Mouse (Mus musculus) forebrain, embryonic 15.5 days (tissue): ENCODE measurements at regions not wholly inside any gene's neighbourhood (a gene's known extent, or its start where the extent isn't known, plus 50 kb on each side); places are given as distances from the start of the nearest gene placed in this dataset.

Experiments used
- ATAC-seq: fragments of 200-750 bp; cut with Nextera tagmentation; replicated peaks from 2 replicates; pipeline ENCODE4 v1.8.0; 2017; ENCODE audit warnings: mild to moderate bottlenecking, moderate TSS enrichment, moderate library complexity
- H3K27ac ChIP-seq: fragments of 300-500 bp; sonication (generic); replicated peaks from 2 replicates; pipeline ENCODE4 v1.5.1; 2015; ENCODE audit warnings: mild to moderate bottlenecking, inconsistent platforms
- H3K27me3 ChIP-seq: fragments of 300-500 bp; sonication (generic); 2 replicates; pipeline ENCODE4 v1.6.1; 2015; ENCODE audit warnings: inconsistent platforms
- H3K36me3 ChIP-seq: fragments of 300-500 bp; sonication (generic); 2 replicates; pipeline ENCODE4 v1.6.1; 2015; ENCODE audit warnings: mild to moderate bottlenecking, inconsistent platforms
- H3K4me1 ChIP-seq: fragments of 300-500 bp; sonication (generic); 2 replicates; pipeline ENCODE4 v1.6.1; 2015; ENCODE audit warnings: inconsistent platforms
- H3K4me2 ChIP-seq: fragments of 300-500 bp; sonication (generic); replicated peaks from 2 replicates; pipeline ENCODE4 v1.6.1; 2015; ENCODE audit warnings: mild to moderate bottlenecking, inconsistent platforms
- H3K4me3 ChIP-seq: fragments of 300-500 bp; sonication (generic); 2 replicates; pipeline ENCODE4 v1.5.1; 2015; ENCODE audit warnings: mild to moderate bottlenecking, inconsistent platforms
- H3K9ac ChIP-seq: fragments of 300-500 bp; sonication (generic); replicated peaks from 2 replicates; pipeline ENCODE4 v1.6.1; 2015; ENCODE audit warnings: mild to moderate bottlenecking, inconsistent platforms
- H3K9me3 ChIP-seq: fragments of 300-500 bp; sonication (generic); 2 replicates; pipeline ENCODE4 v1.6.1; 2016; ENCODE audit warnings: inconsistent platforms
- WGBS: fragments of 180-500 bp; shearing (Covaris S2); methylation state at CpG from one replicate; pipeline ENCODE4 v1.1.7; 2015; ENCODE audit warnings: mixed read lengths; 5-methylcytosine and 5-hydroxymethylcytosine counted together

DNA sequence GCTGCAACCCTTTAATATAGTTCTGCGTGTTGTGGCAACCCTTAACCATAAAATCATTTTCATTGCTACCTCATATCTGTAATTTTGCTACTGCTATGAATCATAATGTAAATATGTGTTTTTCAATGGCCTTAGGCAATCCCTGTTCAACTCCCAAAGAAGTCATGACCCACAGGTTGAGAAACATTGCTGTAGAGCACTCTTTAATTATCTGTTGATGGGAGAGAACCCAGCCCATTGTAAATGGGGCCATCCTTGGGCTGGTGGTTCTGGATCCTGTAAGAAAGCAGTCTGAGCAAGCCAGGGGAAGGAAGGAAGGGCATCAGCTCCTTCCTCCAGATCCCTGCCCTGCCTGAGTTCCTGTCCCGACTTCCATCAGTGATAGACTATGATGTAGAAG is 148.6 kb downstream of the Rybp start:
- Histone ChIP-seq H3K27ac (no peak overlapping the region), H3K9ac (no peak overlapping the region), H3K4me3 (no peak overlapping the region), H3K9me3 (no peaks in the 10 kb centered on the region), H3K4me2 (no peak overlapping the region), H3K36me3 (no peaks in the 10 kb centered on the region), H3K27me3 (no peaks in the 10 kb centered on the region), H3K4me1 (peaks cover 20% of the 10 kb centered on the region)
- no peak for ATAC-seq
- WGBS = 95% methylated on average over 2 of the region's 2 CpGs

DNA sequence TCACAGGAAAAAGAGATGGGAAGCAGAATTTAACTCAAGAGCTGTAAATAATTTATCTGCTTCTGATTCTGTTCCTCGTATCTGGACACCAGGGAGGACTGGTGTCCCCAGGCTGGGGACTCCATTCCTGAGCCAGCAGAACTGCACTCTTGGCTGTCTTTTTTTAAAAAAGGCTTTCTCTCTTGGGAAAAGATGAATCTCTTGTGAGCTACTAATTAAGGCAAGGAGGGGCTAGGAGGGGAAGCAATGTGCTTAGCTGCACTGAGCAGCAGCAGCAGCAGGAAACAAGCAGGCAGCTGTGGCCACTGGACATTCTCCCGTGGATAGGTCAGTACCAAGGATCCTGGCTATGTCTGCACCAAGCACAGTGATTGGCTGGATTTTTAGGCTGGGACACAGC is 152.1 kb downstream of the Rybp start:
- H3K4me1 ChIP-seq = peaks cover 24% of the 10 kb centered on the region
- no peak overlapping the region for H3K4me2 ChIP-seq
- H3K27ac ChIP-seq = no peak overlapping the region
- WGBS = 30% methylated on average over 2 of the region's 2 CpGs
- no peaks in the 10 kb centered on the region for H3K9me3 ChIP-seq
- no peak overlapping the region for H3K4me3 ChIP-seq
- H3K27me3 ChIP-seq = no peaks in the 10 kb centered on the region
- H3K36me3 ChIP-seq = no peaks in the 10 kb centered on the region
- no peak overlapping the region for H3K9ac ChIP-seq
- ATAC-seq = no peak

DNA sequence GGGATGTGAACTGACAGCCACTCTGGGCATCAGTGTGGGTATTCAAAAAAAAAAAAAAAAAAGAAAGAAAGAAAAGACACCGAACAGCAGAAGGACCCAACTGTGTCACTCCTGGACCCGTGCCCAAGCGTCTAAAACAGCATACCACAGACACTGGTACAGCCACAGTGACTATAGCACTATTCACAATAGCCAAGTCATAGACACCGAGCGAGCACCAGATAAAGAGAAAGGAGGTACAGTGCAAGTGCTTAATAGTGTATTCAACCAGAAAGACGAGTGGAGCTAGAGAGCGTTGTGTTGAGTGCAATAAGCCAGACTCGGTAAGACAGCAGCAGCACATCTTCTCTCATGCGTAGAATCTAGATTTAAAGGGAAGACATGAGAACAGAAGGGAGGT is 153.3 kb downstream of the Rybp start:
- peaks cover 20% of the 10 kb centered on the region for H3K4me1 ChIP-seq
- H3K9ac ChIP-seq = no peak overlapping the region
- H3K4me3 ChIP-seq = no peak overlapping the region
- H3K27me3 ChIP-seq = no peaks in the 10 kb centered on the region
- H3K9me3 ChIP-seq = no peaks in the 10 kb centered on the region
- no peak overlapping the region for H3K4me2 ChIP-seq
- 28% methylated on average over 9 of the region's 9 CpGs for WGBS
- ATAC-seq = 0 out of 2 replicates have a peak, but pooled peaks have one; percentile 41
- H3K36me3 ChIP-seq = no peaks in the 10 kb centered on the region
- 0 out of 2 replicates have a peak overlapping the region, but pooled peaks have one; percentile 24 for H3K27ac ChIP-seq

DNA sequence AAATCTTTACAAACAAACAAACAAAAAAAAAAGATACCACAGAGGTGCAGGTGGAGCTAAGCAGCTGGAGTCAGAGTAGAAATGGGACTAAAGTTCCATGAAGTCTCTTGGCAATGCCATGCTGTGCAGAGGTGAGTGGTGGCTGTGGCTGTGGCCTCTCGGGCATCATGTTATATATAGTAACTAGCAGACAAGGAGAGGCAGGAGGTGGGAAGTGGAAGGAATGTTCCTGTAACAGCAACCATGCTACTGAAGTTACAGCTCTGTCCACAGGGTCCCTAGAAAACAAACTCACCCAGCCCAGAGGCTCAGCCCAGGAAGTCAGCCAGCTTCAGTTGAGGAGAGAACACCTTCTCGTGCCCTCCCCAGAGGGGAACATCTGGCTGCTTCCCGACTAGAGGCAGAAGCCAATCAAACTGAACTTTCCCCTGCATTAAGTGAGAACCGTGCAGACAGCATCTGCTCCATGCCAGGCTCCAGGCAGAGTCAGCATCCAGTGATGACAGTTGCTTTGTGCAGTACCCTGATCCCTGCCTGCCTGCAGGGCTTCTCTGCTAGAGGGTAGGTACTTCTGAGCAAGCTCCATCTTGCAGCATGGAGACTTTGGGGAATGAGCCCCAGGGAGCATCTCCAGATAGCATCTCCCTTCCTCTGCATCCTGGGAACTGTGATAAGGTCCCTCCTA is 154.2 kb downstream of the Rybp start:
- H3K4me2 ChIP-seq = no peak overlapping the region
- peaks cover 25% of the 10 kb centered on the region for H3K4me1 ChIP-seq
- H3K9me3 ChIP-seq = no peaks in the 10 kb centered on the region
- no peaks in the 10 kb centered on the region for H3K36me3 ChIP-seq
- H3K9ac ChIP-seq = no peak overlapping the region
- WGBS = 41% methylated on average over 4 of the region's 4 CpGs
- no peak; the same call in 1 of the 2 replicates for ATAC-seq
- peak overlapping the region; percentile 24; the same call in 1 of the 2 replicates for H3K27ac ChIP-seq
- no peaks in the 10 kb centered on the region for H3K27me3 ChIP-seq
- H3K4me3 ChIP-seq = no peak overlapping the region

DNA sequence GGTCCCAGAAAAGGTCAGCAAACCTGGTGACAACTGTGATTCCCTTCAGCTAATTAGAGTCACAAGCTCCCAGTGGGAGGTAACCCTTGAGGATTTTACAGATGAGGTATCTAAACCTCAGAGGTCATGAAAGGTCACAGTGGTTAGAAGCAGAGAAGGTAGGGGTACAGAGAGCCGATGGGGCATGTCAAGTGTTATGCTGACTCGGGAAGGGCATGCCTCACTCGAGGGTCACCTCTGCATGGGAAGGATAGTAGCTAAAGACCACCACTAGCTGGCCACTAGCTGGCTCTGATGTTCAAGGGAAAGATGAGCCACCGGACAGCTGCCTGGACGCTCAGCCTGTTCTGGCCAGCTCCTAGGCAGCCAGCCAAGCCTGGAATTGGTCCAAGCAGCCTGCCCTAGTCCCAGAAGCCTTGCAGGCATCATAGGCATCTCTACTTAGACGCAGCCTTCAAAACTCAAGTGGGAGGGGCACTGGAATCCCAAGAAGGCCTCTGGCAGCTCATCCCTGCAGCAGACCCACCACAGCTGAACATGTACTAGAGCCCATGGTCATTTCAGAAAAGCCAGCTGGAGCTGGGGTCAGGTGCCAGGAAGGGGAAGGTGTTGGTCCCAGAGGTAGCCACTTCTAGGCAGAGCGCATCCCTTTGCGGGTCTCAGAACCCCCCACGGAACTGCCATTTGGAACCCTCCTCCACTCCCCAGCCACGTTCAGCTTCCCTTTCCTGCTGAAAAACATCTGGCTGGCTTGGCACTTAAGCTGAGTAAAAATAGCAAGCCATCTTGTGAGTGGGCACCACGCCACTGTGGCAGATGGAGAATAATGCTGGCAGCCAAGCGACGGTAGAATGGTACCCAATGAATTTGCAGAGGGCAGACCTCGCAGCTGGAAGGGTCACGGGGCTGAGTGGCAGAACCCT is 159.8 kb downstream of the Rybp start:
- Histone ChIP-seq H3K9me3 (no peaks in the 10 kb centered on the region), H3K4me3 (no peak overlapping the region), H3K27me3 (no peaks in the 10 kb centered on the region), H3K36me3 (no peaks in the 10 kb centered on the region), H3K4me1 (peaks cover 18% of the 10 kb centered on the region), H3K9ac (no peak overlapping the region), H3K27ac (peak overlapping the region; percentile 65), H3K4me2 (no peak overlapping the region)
- 23% methylated on average over 15 of the region's 15 CpGs for WGBS
- ATAC-seq = peak; percentile 80

DNA sequence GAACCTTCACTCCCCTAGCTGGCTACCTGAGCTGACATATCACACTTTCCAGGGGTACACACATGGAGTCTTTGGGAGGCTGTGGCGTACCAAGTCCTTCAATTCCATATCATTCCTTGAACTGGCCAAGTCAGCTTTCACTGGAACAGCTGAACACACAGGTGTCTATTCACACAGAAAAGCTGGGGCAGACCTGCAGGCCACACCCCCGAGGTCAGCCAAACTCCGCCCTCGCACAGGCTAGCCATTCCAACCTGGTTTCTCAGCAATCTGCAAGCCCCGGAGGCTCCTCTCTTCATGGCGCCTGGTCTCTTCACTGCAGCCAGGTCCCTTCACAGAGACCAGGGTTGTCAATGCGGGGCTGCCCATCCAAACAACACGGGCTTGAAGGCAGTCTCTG is 160.5 kb downstream of the Rybp start:
- no peak overlapping the region for H3K27ac ChIP-seq
- peaks cover 18% of the 10 kb centered on the region for H3K4me1 ChIP-seq
- H3K36me3 ChIP-seq = no peaks in the 10 kb centered on the region
- H3K9ac ChIP-seq = no peak overlapping the region
- H3K9me3 ChIP-seq = no peaks in the 10 kb centered on the region
- 55% methylated on average over 8 of the region's 8 CpGs for WGBS
- H3K4me3 ChIP-seq = no peak overlapping the region
- ATAC-seq = no peak
- H3K27me3 ChIP-seq = no peaks in the 10 kb centered on the region
- no peak overlapping the region for H3K4me2 ChIP-seq

DNA sequence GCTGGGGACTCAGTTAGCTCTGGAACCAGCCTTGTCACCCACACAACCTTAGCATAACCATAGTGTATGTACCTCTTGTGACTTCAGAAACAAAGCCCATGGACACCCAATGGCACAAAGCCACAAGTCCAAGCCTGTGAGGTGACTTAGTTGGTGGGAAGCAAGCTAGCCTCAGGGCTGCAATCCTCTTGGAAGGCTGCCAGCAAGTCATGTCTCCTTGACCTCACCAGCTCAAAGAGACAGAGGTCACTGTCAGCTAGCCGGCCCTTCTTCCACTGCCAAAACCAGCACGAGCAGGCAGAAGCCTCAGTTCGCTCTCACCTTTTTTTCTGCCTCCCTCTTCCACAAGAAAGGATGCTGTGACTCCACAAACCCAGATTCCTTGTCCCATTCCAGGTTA is 161.0 kb downstream of the Rybp start:
- H3K36me3 ChIP-seq = no peaks in the 10 kb centered on the region
- ATAC-seq = no peak
- no peaks in the 10 kb centered on the region for H3K9me3 ChIP-seq
- WGBS = 87% methylated on average over 3 of the region's 3 CpGs
- H3K4me3 ChIP-seq = no peak overlapping the region
- H3K4me1 ChIP-seq = peaks cover 18% of the 10 kb centered on the region
- no peaks in the 10 kb centered on the region for H3K27me3 ChIP-seq
- no peak overlapping the region for H3K4me2 ChIP-seq
- H3K27ac ChIP-seq = no peak overlapping the region
- no peak overlapping the region for H3K9ac ChIP-seq

DNA sequence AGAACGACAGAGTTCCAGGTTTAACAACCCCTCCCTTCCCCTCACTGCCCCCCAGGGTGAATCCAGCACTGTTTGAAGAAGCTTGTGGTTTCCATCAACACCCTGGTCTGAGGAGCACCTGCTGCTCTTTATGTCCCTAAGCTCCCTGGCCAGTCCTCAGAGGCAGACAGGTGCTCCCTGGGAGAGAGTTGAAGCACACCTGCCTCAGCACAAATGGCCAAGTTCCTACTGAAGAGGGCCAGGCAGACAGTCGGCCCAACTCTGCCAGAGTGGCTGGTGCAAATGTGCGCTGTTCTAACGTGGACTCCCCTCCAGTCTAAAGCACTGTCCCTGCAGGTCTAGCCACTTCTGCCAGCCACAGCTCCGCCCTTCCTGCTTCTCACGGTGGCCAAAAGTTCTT is 166.0 kb downstream of the Rybp start:
- ATAC-seq = no peak
- 55% methylated on average over 6 of the region's 6 CpGs for WGBS
- H3K27ac ChIP-seq = no peak overlapping the region

DNA sequence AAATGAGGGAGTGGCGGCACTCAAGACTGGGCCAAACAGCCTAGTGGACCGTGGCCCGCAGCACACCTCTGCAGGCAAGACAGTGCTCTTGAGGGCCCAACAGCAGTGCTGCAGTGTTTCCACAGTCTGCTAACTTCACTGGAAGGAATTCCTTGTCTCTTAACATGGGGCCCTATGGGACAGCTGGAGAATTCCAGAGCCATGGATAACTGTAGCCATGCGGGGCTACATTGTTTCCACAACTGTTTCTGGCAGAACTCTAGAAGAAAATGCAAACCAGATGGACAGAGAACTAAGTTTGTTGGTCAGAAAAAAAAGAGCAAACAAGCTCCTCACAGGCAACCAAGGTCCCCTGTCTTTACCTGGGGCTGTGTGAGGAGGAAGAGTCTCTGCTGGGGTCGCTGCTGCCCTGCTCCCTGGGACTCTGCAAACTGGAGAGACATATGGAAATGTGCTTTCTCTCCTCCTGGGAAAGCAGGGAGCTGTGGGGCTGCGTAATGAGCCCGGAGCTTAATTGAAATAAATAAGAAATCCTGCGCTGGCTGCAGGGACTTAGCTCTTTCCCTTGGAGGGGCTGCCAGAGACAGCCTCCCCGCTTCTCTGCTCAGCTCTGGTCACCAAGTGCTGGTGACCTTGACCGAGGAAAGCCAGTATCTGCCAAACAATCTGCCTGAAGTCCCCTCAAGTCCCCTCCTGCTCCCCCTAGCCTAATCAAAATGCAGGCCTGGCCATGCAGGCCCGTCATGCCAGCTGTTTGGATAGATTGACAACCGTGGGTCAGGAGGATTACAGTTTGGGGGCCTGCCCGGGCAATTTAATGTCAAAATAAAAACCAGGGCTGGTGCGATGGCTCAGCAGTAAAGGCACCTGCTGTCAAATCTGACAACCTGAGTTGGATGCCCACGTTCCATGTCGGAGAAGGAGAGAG is 167.0 kb downstream of the Rybp start:
- 49% methylated on average over 16 of the region's 16 CpGs for WGBS
- Histone ChIP-seq H3K4me3 (no peak overlapping the region), H3K4me2 (no peak overlapping the region), H3K36me3 (no peaks in the 10 kb centered on the region), H3K4me1 (peaks cover 9% of the 10 kb centered on the region), H3K27me3 (no peaks in the 10 kb centered on the region), H3K9ac (no peak overlapping the region), H3K27ac (peak overlapping the region; percentile 18; the same call in 1 of the 2 replicates), H3K9me3 (no peaks in the 10 kb centered on the region)
- ATAC-seq = no peak

More for the DNA sequence above, 166.0 kb downstream of the Rybp start:
- Histone ChIP-seq H3K4me1 (peaks cover 9% of the 10 kb centered on the region), H3K9me3 (no peaks in the 10 kb centered on the region), H3K36me3 (no peaks in the 10 kb centered on the region), H3K27me3 (no peaks in the 10 kb centered on the region), H3K9ac (no peak overlapping the region), H3K4me2 (no peak overlapping the region), H3K4me3 (no peak overlapping the region)

DNA sequence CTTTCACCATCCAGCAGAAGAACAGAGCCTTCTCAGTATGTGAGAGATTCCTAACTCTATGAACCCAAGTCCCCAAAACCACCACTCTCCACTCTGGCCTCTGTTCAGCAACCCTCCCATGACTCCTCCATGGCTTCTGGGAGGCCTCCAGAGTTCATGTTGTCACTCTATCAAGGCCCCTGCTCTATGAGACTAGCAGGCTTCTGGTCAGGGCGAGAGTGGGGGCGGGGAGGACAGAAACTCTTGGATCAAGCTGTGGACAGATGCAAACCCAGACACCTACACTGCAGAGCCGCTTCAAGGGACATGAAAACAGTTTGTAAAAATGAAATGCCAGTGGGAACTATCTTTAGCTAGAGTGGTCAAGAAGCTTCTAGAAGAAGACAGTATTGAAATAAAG is 170.2 kb downstream of the Rybp start:
- H3K27ac ChIP-seq = no peak overlapping the region
- no peak overlapping the region for H3K4me2 ChIP-seq
- no peaks in the 10 kb centered on the region for H3K27me3 ChIP-seq
- 88% methylated on average over 3 of the region's 3 CpGs for WGBS
- no peak overlapping the region for H3K4me3 ChIP-seq
- H3K9me3 ChIP-seq = no peaks in the 10 kb centered on the region
- ATAC-seq = no peak
- H3K36me3 ChIP-seq = no peaks in the 10 kb centered on the region
- peaks cover 9% of the 10 kb centered on the region for H3K4me1 ChIP-seq
- H3K9ac ChIP-seq = no peak overlapping the region

DNA sequence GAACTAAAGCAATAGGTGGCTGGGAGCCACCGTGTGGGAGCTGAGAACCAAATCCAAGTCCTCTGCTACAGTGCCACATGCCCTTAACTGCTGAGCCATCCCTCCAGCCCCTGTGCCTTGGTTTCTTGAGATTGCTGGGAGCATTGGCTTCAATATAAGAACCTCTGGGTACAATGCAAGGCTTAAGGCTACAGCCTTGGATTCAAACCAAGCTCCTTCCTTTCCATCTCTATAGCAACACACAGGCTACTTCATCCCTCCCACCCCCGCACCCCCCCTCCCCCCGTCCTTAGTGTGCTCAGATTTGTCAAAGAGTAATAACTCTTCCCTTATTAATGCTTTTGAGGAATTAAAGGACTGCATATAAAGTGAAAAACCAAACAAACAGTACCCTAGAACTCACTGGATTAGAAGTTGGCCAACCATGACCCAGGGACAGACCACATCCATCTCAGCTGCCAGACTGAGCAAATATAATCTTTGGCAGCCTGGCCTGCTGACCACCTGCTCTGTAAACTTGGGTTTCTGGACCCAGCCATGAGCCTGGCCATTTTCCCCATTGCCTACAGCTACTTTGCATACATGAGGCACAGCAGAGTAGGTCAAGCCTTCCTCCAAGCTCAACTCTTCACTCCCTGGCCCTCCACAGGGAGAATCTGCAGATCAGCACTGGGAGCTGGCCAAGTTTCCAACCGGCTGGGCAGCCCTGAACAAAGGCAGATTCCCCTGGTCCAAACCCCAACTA is 173.7 kb downstream of the Rybp start:
- Histone ChIP-seq H3K9me3 (no peaks in the 10 kb centered on the region), H3K36me3 (no peaks in the 10 kb centered on the region), H3K4me3 (no peak overlapping the region), H3K4me1 (0 out of 2 replicates have a peak, but pooled peaks cover 5% of the 10 kb centered on the region), H3K27ac (no peak overlapping the region), H3K4me2 (no peak overlapping the region), H3K27me3 (no peaks in the 10 kb centered on the region), H3K9ac (no peak overlapping the region)
- WGBS = 60% methylated on average over 4 of the region's 4 CpGs
- ATAC-seq = no peak
